Mouse (Mus musculus): ENCODE data around the gene Pacsin3. TPM values are rescaled to one million over a fixed set of nuclear protein-coding genes. Genes with fewer than 3 reads are reported as not detected.
A peak's percentile ranks its signal among the peaks of the same experiment; 100 is the strongest.

Gene Pacsin3
- polyA plus RNA-seq, 1 experiment from 2014 or later, result 33.4 TPM

GRCm38 (mm10) chr2:91248366-91248765 is 7.4 kb upstream of the Pacsin3 start:
- Histone ChIP-seq H3K27ac (replicated peaks) (no peak overlapping the region), H3K27me3 (replicated peaks; ENCODE audit: low read depth, poor library complexity, severe bottlenecking) (peaks cover 11% of the 10 kb centered on the region), H3K4me1 (peaks cover 11% of the 10 kb centered on the region; the same call in 1 of the 2 replicates), H3K36me3 (replicated peaks) (no peaks in the 10 kb centered on the region), H3K4me3 (no peak overlapping the region), H3K9me3 (no peaks in the 10 kb centered on the region)
- DNase-seq (ENCODE audit: low spot score), result no peak
- WGBS, result 92% methylated on average over 4 of the region's 4 CpGs

DNA sequence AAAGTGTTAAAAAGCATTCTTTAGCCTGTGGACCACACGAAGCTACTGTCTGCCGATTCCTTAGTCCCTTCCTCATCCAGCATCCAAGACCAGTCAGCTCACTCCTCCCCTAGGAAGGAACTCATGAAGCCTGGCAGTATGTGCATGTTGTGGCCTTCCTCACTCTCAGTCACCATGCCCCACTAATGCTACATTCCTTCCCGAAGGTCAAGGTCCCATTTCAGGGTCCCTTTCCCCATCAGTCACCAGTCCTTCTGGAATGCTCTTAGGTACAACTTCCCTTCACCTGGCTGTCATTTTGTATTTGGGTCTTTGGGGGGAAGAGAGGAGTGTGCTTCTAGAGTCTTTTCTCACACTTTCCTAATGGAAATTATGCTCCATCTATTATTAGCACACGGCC is 3.8 kb upstream of the Pacsin3 start:
- H3K36me3 ChIP-seq (replicated peaks), result no peaks in the 10 kb centered on the region
- peaks cover 40% of the 10 kb centered on the region for H3K4me1 ChIP-seq
- H3K27me3 ChIP-seq (replicated peaks; ENCODE audit: low read depth, poor library complexity, severe bottlenecking), result peaks cover 43% of the 10 kb centered on the region
- no peak for DNase-seq (ENCODE audit: low spot score)
- no peak overlapping the region for H3K4me3 ChIP-seq
- H3K9me3 ChIP-seq, result no peaks in the 10 kb centered on the region
- no peak overlapping the region for H3K27ac ChIP-seq (replicated peaks)
- 79% methylated on average over 4 of the region's 4 CpGs for WGBS

GRCm38 (mm10) chr2:91252512-91252911 is 3.2 kb upstream of the Pacsin3 start:
- WGBS, result 58% methylated on average over 4 of the region's 4 CpGs
- no peak for DNase-seq (ENCODE audit: low spot score)

GRCm38 (mm10) chr2:91254725-91255380 is 901 bp upstream of the Pacsin3 start:
- peaks cover 62% of the 10 kb centered on the region for H3K27me3 ChIP-seq (replicated peaks; ENCODE audit: low read depth, poor library complexity, severe bottlenecking)
- H3K4me1 ChIP-seq, result peaks cover 67% of the 10 kb centered on the region
- H3K4me3 ChIP-seq, result peak overlapping the region; percentile 67
- no peak overlapping the region for H3K27ac ChIP-seq (replicated peaks)
- DNase-seq (ENCODE audit: low spot score), result peak; percentile 34
- 23% methylated on average over 8 of the region's 8 CpGs for WGBS
- no peaks in the 10 kb centered on the region for H3K36me3 ChIP-seq (replicated peaks)
- H3K9me3 ChIP-seq, result no peaks in the 10 kb centered on the region

More at GRCm38 (mm10) chr2:91252512-91252911, 3.2 kb upstream of the Pacsin3 start:
- Histone ChIP-seq H3K27ac (replicated peaks) (no peak overlapping the region), H3K4me3 (no peak overlapping the region), H3K36me3 (replicated peaks) (no peaks in the 10 kb centered on the region), H3K9me3 (no peaks in the 10 kb centered on the region), H3K4me1 (peaks cover 45% of the 10 kb centered on the region), H3K27me3 (replicated peaks; ENCODE audit: low read depth, poor library complexity, severe bottlenecking) (peaks cover 46% of the 10 kb centered on the region)

- DNase-seq (ENCODE audit: low spot score), result peak; percentile 83
- peaks cover 68% of the 10 kb centered on the region for H3K4me1 ChIP-seq
- H3K36me3 ChIP-seq (replicated peaks), result peaks cover 6% of the 10 kb centered on the region
- peak overlapping the region; percentile 67 for H3K4me3 ChIP-seq
- H3K9me3 ChIP-seq, result no peaks in the 10 kb centered on the region
- H3K27ac ChIP-seq (replicated peaks), result peak overlapping the region; percentile 83
- under 1% methylated on average over 52 of the region's 52 CpGs for WGBS
- peaks cover 62% of the 10 kb centered on the region for H3K27me3 ChIP-seq (replicated peaks; ENCODE audit: low read depth, poor library complexity, severe bottlenecking)
These were observed 737 bp downstream of the Pacsin3 start for GRCm38 (mm10) chr2:91256256-91257125.

DNA sequence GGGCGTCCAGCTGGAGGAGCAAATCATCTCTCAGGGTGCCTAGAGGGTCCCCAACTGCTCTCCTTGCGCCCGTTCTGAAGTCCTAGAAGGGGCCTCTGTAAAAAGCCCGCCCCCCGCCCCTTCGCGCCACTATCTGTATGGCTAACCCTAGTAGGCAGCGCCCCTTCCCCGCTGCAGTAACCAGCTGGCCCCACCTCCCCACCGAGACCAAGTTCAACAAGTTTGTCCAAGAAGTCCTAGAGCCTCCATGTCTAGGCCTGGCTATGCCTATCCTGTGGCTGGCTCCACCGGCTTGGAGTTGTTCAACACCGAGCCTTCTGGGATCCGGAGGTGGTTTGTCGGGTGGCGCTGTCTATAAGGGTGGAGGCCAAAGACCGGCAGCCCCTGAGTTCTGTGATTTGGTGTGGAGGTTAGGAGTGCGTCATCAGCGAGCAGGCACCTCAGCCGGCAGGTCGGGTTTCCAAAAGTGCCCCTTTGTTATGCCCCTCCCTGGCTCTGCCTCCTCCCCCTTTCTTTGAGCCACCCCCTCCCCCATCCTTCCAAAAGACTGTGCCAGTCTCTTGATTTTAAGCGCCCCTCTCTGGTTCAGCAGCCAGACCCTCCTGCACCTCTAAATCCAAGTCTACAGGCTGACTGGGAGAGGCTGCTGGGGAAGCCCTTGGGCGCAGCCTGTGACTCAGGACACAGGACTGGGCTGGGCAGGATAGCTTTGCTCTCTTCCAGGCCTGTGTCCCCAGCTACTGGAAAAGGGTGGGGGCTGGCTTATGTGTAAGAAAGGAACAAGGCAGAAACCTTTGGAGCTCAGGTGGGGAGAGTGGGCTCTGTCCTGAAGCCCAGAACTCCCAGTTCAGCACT is 1.6 kb downstream of the Pacsin3 start:
- H3K27ac ChIP-seq (replicated peaks), result peak overlapping the region; percentile 83
- H3K4me3 ChIP-seq, result peak overlapping the region; percentile 67
- no peak for DNase-seq (ENCODE audit: low spot score)
- 1% methylated on average over 22 of the region's 22 CpGs for WGBS
- peaks cover 67% of the 10 kb centered on the region for H3K4me1 ChIP-seq
- peaks cover 62% of the 10 kb centered on the region for H3K27me3 ChIP-seq (replicated peaks; ENCODE audit: low read depth, poor library complexity, severe bottlenecking)
- H3K36me3 ChIP-seq (replicated peaks), result peaks cover 13% of the 10 kb centered on the region
- H3K9me3 ChIP-seq, result no peaks in the 10 kb centered on the region

GRCm38 (mm10) chr2:91258054-91258453 is 2.3 kb downstream of the Pacsin3 start:
- H3K4me3 ChIP-seq, result peak overlapping the region; percentile 67
- peak overlapping the region; percentile 83 for H3K27ac ChIP-seq (replicated peaks)
- 66% methylated on average over 5 of the region's 5 CpGs for WGBS
- H3K4me1 ChIP-seq, result peaks cover 60% of the 10 kb centered on the region
- no peak for DNase-seq (ENCODE audit: low spot score)
- H3K27me3 ChIP-seq (replicated peaks; ENCODE audit: low read depth, poor library complexity, severe bottlenecking), result peaks cover 55% of the 10 kb centered on the region
- no peaks in the 10 kb centered on the region for H3K9me3 ChIP-seq
- peaks cover 20% of the 10 kb centered on the region for H3K36me3 ChIP-seq (replicated peaks)

DNA sequence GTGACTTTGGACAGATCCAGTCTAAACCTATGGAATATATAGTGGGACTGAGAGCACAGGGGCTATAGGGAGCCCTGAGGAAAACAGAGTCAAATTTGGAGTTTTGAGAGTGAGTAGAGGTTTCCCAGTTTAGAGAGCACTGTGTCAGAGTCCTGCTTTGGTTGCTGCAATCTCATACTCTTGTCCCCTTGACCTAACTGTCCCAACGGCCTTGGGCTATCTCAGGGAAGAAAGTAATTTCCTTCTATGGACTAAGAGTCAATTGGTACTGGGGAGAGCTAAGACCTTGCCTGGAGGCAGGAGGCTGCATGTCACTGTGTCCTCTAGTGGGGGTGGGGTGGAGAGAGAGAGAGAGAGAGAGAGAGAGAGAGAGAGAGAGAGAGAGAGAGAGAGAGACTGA is 3.1 kb downstream of the Pacsin3 start:
- Histone ChIP-seq H3K27me3 (replicated peaks; ENCODE audit: low read depth, poor library complexity, severe bottlenecking) (peaks cover 47% of the 10 kb centered on the region), H3K27ac (replicated peaks) (no peak overlapping the region), H3K4me3 (no peak overlapping the region), H3K36me3 (replicated peaks) (peaks cover 28% of the 10 kb centered on the region), H3K4me1 (peaks cover 62% of the 10 kb centered on the region), H3K9me3 (no peaks in the 10 kb centered on the region)
- DNase-seq (ENCODE audit: low spot score), result no peak
- 55% methylated on average over 1 of the region's 1 CpGs for WGBS

- Histone ChIP-seq H3K27ac (replicated peaks) (no peak overlapping the region), H3K9me3 (no peaks in the 10 kb centered on the region), H3K4me1 (peaks cover 62% of the 10 kb centered on the region), H3K36me3 (replicated peaks) (peaks cover 32% of the 10 kb centered on the region), H3K4me3 (no peak overlapping the region), H3K27me3 (replicated peaks; ENCODE audit: low read depth, poor library complexity, severe bottlenecking) (peaks cover 40% of the 10 kb centered on the region)
- 89% methylated on average over 1 of the region's 1 CpGs for WGBS
- no peak for DNase-seq (ENCODE audit: low spot score)
These were observed 3.7 kb downstream of the Pacsin3 start for GRCm38 (mm10) chr2:91259493-91259892.

GRCm38 (mm10) chr2:91263692-91264660 is 8.2 kb downstream of the Pacsin3 start:
- Histone ChIP-seq H3K36me3 (replicated peaks) (peaks cover 58% of the 10 kb centered on the region), H3K4me3 (peak overlapping the region; percentile 92), H3K27me3 (replicated peaks; ENCODE audit: low read depth, poor library complexity, severe bottlenecking) (0 out of 2 replicates have a peak, but pooled peaks cover 2% of the 10 kb centered on the region), H3K9me3 (no peaks in the 10 kb centered on the region), H3K27ac (replicated peaks) (peak overlapping the region; percentile 97), H3K4me1 (peaks cover 33% of the 10 kb centered on the region)
- no peak for DNase-seq (ENCODE audit: low spot score)
- WGBS, result 86% methylated on average over 17 of the region's 17 CpGs

All from embryonic facial prominence, embryonic 10.5 days (tissue).